ENCODE assay signal across 8 mouse cellular contexts in the genomic region with DNA sequence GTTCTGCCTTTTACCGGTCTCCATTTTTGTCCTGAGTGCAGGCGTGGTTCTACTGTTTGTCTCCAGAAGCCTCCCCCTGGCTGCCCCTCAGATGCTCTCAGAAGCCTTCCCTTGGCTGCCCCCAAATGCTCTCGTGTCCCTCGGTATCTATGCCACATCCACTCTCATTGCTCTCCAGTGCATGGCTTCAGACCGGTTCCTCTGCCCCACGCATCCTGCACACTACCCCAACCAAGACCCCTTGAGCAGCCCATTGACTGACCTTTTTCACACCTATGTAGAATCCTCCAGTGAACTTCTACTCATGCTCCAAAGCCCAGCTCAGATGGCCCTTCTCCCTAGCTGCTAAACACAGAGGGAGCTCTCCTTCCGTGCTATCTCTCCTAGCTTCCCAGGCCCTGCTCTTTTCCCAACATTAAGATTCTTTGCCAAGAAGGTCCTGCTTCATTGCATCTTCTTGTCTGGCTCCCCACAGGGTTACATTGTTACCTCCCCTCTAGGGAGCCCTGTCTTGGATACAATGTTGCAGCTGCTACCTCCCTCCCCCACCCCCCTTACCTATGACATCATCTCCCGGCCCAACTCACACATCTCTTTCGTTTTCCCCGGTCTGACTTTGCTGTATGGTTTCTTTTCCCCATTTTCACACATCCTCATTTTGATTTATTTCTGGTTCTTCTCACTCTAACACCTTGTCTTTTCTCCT. TPM values are rescaled to one million over a fixed set of nuclear protein-coding genes. Genes with fewer than 3 reads are reported as not detected.
DNase-seq lines count a peak whose midpoint lies in the region; ATAC-seq lines count a peak whose summit lies in the region.

No protein-coding gene starts in this region.

- no peaks in the 10 kb centered on the region for H3K36me3 ChIP-seq in midbrain, embryonic 10.5 days
- no peaks in the 10 kb centered on the region for H3K36me3 ChIP-seq in midbrain, embryonic 16.5 days (ENCODE audit: control insufficient read depth, insufficient read depth, low read length)
- no peaks in the 10 kb centered on the region for H3K36me3 ChIP-seq in hindbrain, embryonic 12.5 days

- 62% methylated on average over 10 of the region's 10 CpGs for WGBS in midbrain, embryonic 10.5 days
- 50% methylated on average over 10 of the region's 10 CpGs for WGBS in midbrain, embryonic 16.5 days
- 59% methylated on average over 10 of the region's 10 CpGs for WGBS in hindbrain, embryonic 12.5 days

- no peak overlapping the region for H3K9ac ChIP-seq in midbrain, embryonic 16.5 days (ENCODE audit: low read depth, low read length)
- H3K9ac ChIP-seq in hindbrain, embryonic 12.5 days = no peak overlapping the region

- H3K4me1 ChIP-seq in midbrain, embryonic 10.5 days = peaks cover 83% of the 10 kb centered on the region
- H3K4me1 ChIP-seq in midbrain, embryonic 16.5 days (ENCODE audit: control insufficient read depth, insufficient read depth, low read length) = peaks cover 67% of the 10 kb centered on the region
- H3K4me1 ChIP-seq in hindbrain, embryonic 12.5 days = peaks cover 77% of the 10 kb centered on the region

- no peaks in the 10 kb centered on the region for H3K27me3 ChIP-seq in midbrain, embryonic 10.5 days (ENCODE audit: low read depth, poor library complexity, severe bottlenecking)
- H3K27me3 ChIP-seq in midbrain, embryonic 16.5 days (ENCODE audit: control insufficient read depth, insufficient read depth, low read depth, low read length) = no peaks in the 10 kb centered on the region
- H3K27me3 ChIP-seq in hindbrain, embryonic 12.5 days = no peaks in the 10 kb centered on the region

- no peak for ATAC-seq in midbrain, embryonic 16.5 days
- ATAC-seq in common myeloid progenitor, adult 5-6 weeks (replicated peaks; ENCODE audit: low read depth, poor library complexity, severe bottlenecking) = peak; percentile 74
- no peak for ATAC-seq in hindbrain, embryonic 12.5 days (ENCODE audit: low FRiP score)
- ATAC-seq in neutrophil, adult 5-6 weeks (ENCODE audit: extremely low read depth, insufficient number of reproducible peaks, low FRiP score, poor library complexity, severe bottlenecking) = peak; percentile 47; the same call in 1 of the 2 replicates

- intact Hi-C loops in left cerebral cortex, postnatal 14 days (cut with DNase I) = no loop called here

- H3K9me3 ChIP-seq in midbrain, embryonic 10.5 days (replicated peaks) = no peaks in the 10 kb centered on the region
- no peaks in the 10 kb centered on the region for H3K9me3 ChIP-seq in midbrain, embryonic 16.5 days (replicated peaks; ENCODE audit: control insufficient read depth, low read length, poor library complexity, severe bottlenecking)
- H3K9me3 ChIP-seq in hindbrain, embryonic 12.5 days (replicated peaks) = no peaks in the 10 kb centered on the region

- no peak for DNase-seq in midbrain, embryonic 10.5 days (ENCODE audit: low spot score)
- DNase-seq in gastrocnemius, postnatal 4 days (ENCODE audit: low spot score in 2 of 2) = no peak
- no peak for DNase-seq in left cerebral cortex, postnatal 14 days (ENCODE audit: low spot score in 2 of 2)
- DNase-seq in right cerebral cortex, adult 18-20 months = no peak

- H3K4me2 ChIP-seq in midbrain, embryonic 16.5 days (ENCODE audit: low read length) = no peak overlapping the region
- H3K4me2 ChIP-seq in hindbrain, embryonic 12.5 days (replicated peaks) = peak overlapping the region; percentile 15; the same call in 1 of the 2 replicates

- peak overlapping the region; percentile 81 for H3K27ac ChIP-seq in midbrain, embryonic 10.5 days (replicated peaks)
- H3K27ac ChIP-seq in midbrain, embryonic 16.5 days (ENCODE audit: low read length) = no peak overlapping the region
- H3K27ac ChIP-seq in hindbrain, embryonic 12.5 days = peak overlapping the region; percentile 24; the same call in 1 of the 2 replicates

- no peak overlapping the region for H3K4me3 ChIP-seq in midbrain, embryonic 10.5 days
- no peak overlapping the region for H3K4me3 ChIP-seq in midbrain, embryonic 16.5 days (ENCODE audit: low read depth, low read length)
- no peak overlapping the region for H3K4me3 ChIP-seq in hindbrain, embryonic 12.5 days

RNA-seq across cellular contexts. Expression of gene Sdc3, which starts 9.4 kb away (rescaled TPM):
- polyA plus RNA-seq in midbrain, embryonic 10.5 days (2016; fragmentation: Nextera tagmentation; extraction: Ambion mirVana) = 21.3 and 28.5 TPM in 2 replicates
- polyA plus RNA-seq in midbrain, embryonic 16.5 days (2015; fragmentation: Nextera tagmentation; extraction: Ambion mirVana) = 188 and 205 TPM in 2 replicates
- 1.3 and 2.1 TPM in 2 replicates for total RNA-seq in common myeloid progenitor, adult 5-6 weeks (2017)
- polyA plus RNA-seq in hindbrain, embryonic 12.5 days (2016; fragmentation: Nextera tagmentation; extraction: Ambion mirVana) = 60.5 and 66.7 TPM in 2 replicates
- total RNA-seq in neutrophil, adult 5-6 weeks (2017) = 2.8 and 3.3 TPM in 2 replicates
- total RNA-seq in gastrocnemius, postnatal 4 days (2021) = 10 to 100 TPM; 36.6 to 46.8 TPM
- total RNA-seq in left cerebral cortex, postnatal 14 days (2021) = 100 to 1,000 TPM; 246 to 250 TPM

Comparison
In these comparisons a context has a peak if more than half of its experiments do, and no peak if none do; other contexts are left out.
1. ATAC-seq: peak in common myeloid progenitor, adult 5-6 weeks (single experiment) and neutrophil, adult 5-6 weeks (single experiment); none in midbrain, embryonic 16.5 days (single experiment) and hindbrain, embryonic 12.5 days (single experiment).